Mouse (Mus musculus) heart, embryonic 14.5 days (tissue): Measurements from ENCODE around the gene Pgs1. TPM values are rescaled to one million over a fixed set of nuclear protein-coding genes. Genes with fewer than 3 reads are reported as not detected.
A peak's percentile ranks its signal among the peaks of the same experiment; 100 is the strongest.

ENCODE experiments used
- ATAC-seq: fragments of 200-750 bp; cut with Nextera tagmentation; 2 replicates; pipeline ENCODE4 v1.8.0; 2017; ENCODE audit warnings: low read depth, moderate TSS enrichment; ENCODE audit not compliant: insufficient number of reproducible peaks, insufficient read depth, low FRiP score
- H3K27ac ChIP-seq, 2 experiments: fragments of 200-500 bp in 1 of 2; fragments of 300-500 bp in 1 of 2; sonication (generic) in 1 of 2; replicated peaks in 1 of 2; 2 replicates each; pipeline ENCODE4 v1.5.1; 2012 to 2014; ENCODE audit warnings: low read depth in 2 of 2, low read length in 2 of 2, control low read depth in 1 of 2, mild to moderate bottlenecking in 1 of 2, mixed read lengths in 1 of 2; ENCODE audit not compliant: control insufficient read depth in 1 of 2, insufficient read depth in 1 of 2
- H3K27me3 ChIP-seq: fragments of 300-500 bp; sonication (generic); 2 replicates; pipeline ENCODE4 v1.6.1; 2014; ENCODE audit warnings: mild to moderate bottlenecking, low read length, control low read depth; ENCODE audit not compliant: control insufficient read depth, insufficient read depth
- H3K36me3 ChIP-seq: fragments of 300-500 bp; sonication (generic); 2 replicates; pipeline ENCODE4 v1.6.1; 2014; ENCODE audit warnings: mild to moderate bottlenecking, control low read depth, low read length, mixed read lengths; ENCODE audit not compliant: control insufficient read depth, insufficient read depth
- H3K4me1 ChIP-seq, 2 experiments: fragments of 200-500 bp in 1 of 2; fragments of 300-500 bp in 1 of 2; sonication (generic) in 1 of 2; 2 replicates each; pipeline ENCODE4 v1.6.1; 2012 to 2014; ENCODE audit warnings: low read length in 2 of 2, control low read depth in 1 of 2, mixed read lengths in 1 of 2; ENCODE audit not compliant: control insufficient read depth in 2 of 2, insufficient read depth in 2 of 2
- H3K4me2 ChIP-seq: fragments of 300-500 bp; sonication (generic); 2 replicates; pipeline ENCODE4 v1.6.1; 2014; ENCODE audit warnings: mild to moderate bottlenecking, low read length
- H3K4me3 ChIP-seq, 2 experiments: fragments of 200-500 bp in 1 of 2; fragments of 300-500 bp in 1 of 2; sonication (generic) in 1 of 2; 2 replicates each; pipeline ENCODE4 v1.5.1; 2012 to 2014; ENCODE audit warnings: low read length in 2 of 2, mild to moderate bottlenecking in 2 of 2, control low read depth in 1 of 2, low read depth in 1 of 2, moderate library complexity in 1 of 2; ENCODE audit not compliant: control insufficient read depth in 1 of 2, insufficient read depth in 1 of 2
- H3K9ac ChIP-seq: fragments of 300-500 bp; sonication (generic); 2 replicates; pipeline ENCODE4 v1.6.1; 2014; ENCODE audit warnings: mild to moderate bottlenecking, low read length
- H3K9me3 ChIP-seq: fragments of 300-500 bp; sonication (generic); 2 replicates; pipeline ENCODE4 v1.6.1; 2016; ENCODE audit warnings: low read length, control low read depth; ENCODE audit not compliant: control insufficient read depth
- WGBS: fragments of 180-500 bp; shearing (Covaris S2); extraction: QIAGEN DNeasy Blood & Tissue Kit; methylation state at CpG from one replicate; pipeline ENCODE4 v1.1.7; 2014; 5-methylcytosine and 5-hydroxymethylcytosine counted together
- polyA plus RNA-seq: library from polyadenylated mRNA; unstranded; fragments of >200 nt; fragmentation: Nextera tagmentation; extraction: Ambion mirVana; gene quantifications from 2 replicates; pipeline ENCODE4 v1.2.1, GENCODE M21; 2014

Pgs1 gene
- polyA plus RNA-seq, 1 experiment from 2014 or later = 23.1 TPM

- Histone ChIP-seq H3K27me3 (peaks cover 19% of the 10 kb centered on the region), H3K9me3 (no peaks in the 10 kb centered on the region), H3K36me3 (peaks cover 5% of the 10 kb centered on the region; the same call in 1 of the 2 replicates), H3K9ac (peak overlapping the region; percentile 84), H3K27ac (peak overlapping the region; percentile 86 to 87), H3K4me2 (peak overlapping the region; percentile 97), H3K4me1 (peaks cover 23 to 41% of the 10 kb centered on the region in 2 experiments), H3K4me3 (peak overlapping the region; percentile 75 to 76)
- peak; percentile 41 for ATAC-seq
- under 1% methylated on average over 31 of the region's 34 CpGs for WGBS
Measured at GRCm38 (mm10) chr11:117968716-117969099, 17.4 kb upstream of the Pgs1 start.

- Histone ChIP-seq H3K4me1 (peaks cover 22 to 39% of the 10 kb centered on the region in 2 experiments), H3K27ac (peak overlapping the region; percentile 86 to 87), H3K9me3 (no peaks in the 10 kb centered on the region), H3K36me3 (peaks cover 5% of the 10 kb centered on the region; the same call in 1 of the 2 replicates), H3K9ac (peak overlapping the region; percentile 84), H3K4me3 (peak overlapping the region; percentile 75 to 76), H3K27me3 (peaks cover 19% of the 10 kb centered on the region), H3K4me2 (peak overlapping the region; percentile 97)
- ATAC-seq = peak; percentile 90
- under 1% methylated on average over 59 of the region's 65 CpGs for WGBS
Measured at GRCm38 (mm10) chr11:117969100-117969944, 16.8 kb upstream of the Pgs1 start.

GRCm38 (mm10) chr11:117969945-117970872, 15.9 kb upstream of the Pgs1 start, which contains the start of gene Socs3:
Gene Socs3, minus strand, starts transcription at chr11:117970047.
- H3K4me1 ChIP-seq = peaks cover 23 to 39% of the 10 kb centered on the region in 2 experiments
- H3K27ac ChIP-seq = peak within 1 kb of the TSS; percentile 86 to 87
- H3K4me2 ChIP-seq = peak within 1 kb of the TSS; percentile 97
- peak within 1 kb of the TSS; percentile 75 to 76 for H3K4me3 ChIP-seq
- peaks cover 19% of the 10 kb centered on the region for H3K27me3 ChIP-seq
- H3K9me3 ChIP-seq = no peaks in the 10 kb centered on the region
- H3K36me3 ChIP-seq = peaks cover 5% of the 10 kb centered on the region; the same call in 1 of the 2 replicates
- peak; percentile 15; the same call in 1 of the 2 replicates for ATAC-seq
- WGBS = 10% methylated on average over 21 of the region's 21 CpGs
- H3K9ac ChIP-seq = peak within 1 kb of the TSS; percentile 84

GRCm38 (mm10) chr11:117971100-117971499, 15.0 kb upstream of the Pgs1 start:
- Histone ChIP-seq H3K9me3 (no peaks in the 10 kb centered on the region), H3K27ac (no peak overlapping the region), H3K4me2 (no peak overlapping the region), H3K27me3 (peaks cover 18% of the 10 kb centered on the region), H3K4me1 (peaks cover 25 to 43% of the 10 kb centered on the region in 2 experiments), H3K36me3 (peaks cover 5% of the 10 kb centered on the region; the same call in 1 of the 2 replicates), H3K9ac (no peak overlapping the region), H3K4me3 (no peak overlapping the region)
- 74% methylated on average over 6 of the region's 6 CpGs for WGBS
- no peak for ATAC-seq

GRCm38 (mm10) chr11:117971646-117972242, 14.3 kb upstream of the Pgs1 start:
- ATAC-seq = no peak

GRCm38 (mm10) chr11:117972656-117973558, 13.2 kb upstream of the Pgs1 start:
- Histone ChIP-seq H3K4me1 (peaks cover 21 to 33% of the 10 kb centered on the region in 2 experiments), H3K36me3 (no peaks in the 10 kb centered on the region), H3K27ac (no peak overlapping the region), H3K9me3 (no peaks in the 10 kb centered on the region), H3K27me3 (no peaks in the 10 kb centered on the region; the same call in 1 of the 2 replicates), H3K4me3 (no peak overlapping the region), H3K4me2 (no peak overlapping the region), H3K9ac (no peak overlapping the region)
- 78% methylated on average over 11 of the region's 11 CpGs for WGBS
- no peak for ATAC-seq

More at GRCm38 (mm10) chr11:117971646-117972242, 14.3 kb upstream of the Pgs1 start:
- Histone ChIP-seq H3K27ac (no peak overlapping the region), H3K4me3 (no peak overlapping the region), H3K36me3 (peaks cover 4% of the 10 kb centered on the region; the same call in 1 of the 2 replicates), H3K27me3 (peaks cover 11% of the 10 kb centered on the region), H3K4me2 (no peak overlapping the region), H3K4me1 (peaks cover 22 to 42% of the 10 kb centered on the region in 2 experiments), H3K9ac (no peak overlapping the region), H3K9me3 (no peaks in the 10 kb centered on the region)
- WGBS = 38% methylated on average over 2 of the region's 2 CpGs
